Mouse (Mus musculus) ES-Bruce4 (cell line): ENCODE measurements around the gene Tomm7. TPM values are rescaled to one million over a fixed set of nuclear protein-coding genes. Genes with fewer than 3 reads are reported as not detected.

Source experiments
- H3K27ac ChIP-seq: 2 replicates; pipeline ENCODE4 v1.5.1; 2012; ENCODE audit warnings: low read length, inconsistent platforms; ENCODE audit not compliant: insufficient read depth
- H3K27me3 ChIP-seq: 2 replicates; pipeline ENCODE4 v1.6.1; 2012; ENCODE audit warnings: mild to moderate bottlenecking, low read length, inconsistent platforms; ENCODE audit not compliant: control insufficient read depth, poor library complexity, insufficient read depth, severe bottlenecking
- H3K36me3 ChIP-seq: 2 replicates; pipeline ENCODE4 v1.6.1; 2012; ENCODE audit warnings: inconsistent platforms, mild to moderate bottlenecking, low read length, moderate library complexity; ENCODE audit not compliant: control insufficient read depth, poor library complexity, insufficient read depth, severe bottlenecking
- H3K4me1 ChIP-seq: one replicate; pipeline ENCODE4 v1.8.1; 2011; ENCODE audit warnings: low read length; ENCODE audit not compliant: control insufficient read depth, insufficient read depth
- H3K4me3 ChIP-seq: 2 replicates; pipeline ENCODE4 v1.5.1; 2011; ENCODE audit warnings: low read depth, mild to moderate bottlenecking, low read length
- H3K9ac ChIP-seq: 2 replicates; pipeline ENCODE4 v1.6.1; 2012; ENCODE audit warnings: low read depth, mild to moderate bottlenecking, inconsistent platforms; ENCODE audit not compliant: poor library complexity, severe bottlenecking
- H3K9me3 ChIP-seq: replicated peaks from 2 replicates; pipeline ENCODE4 v1.6.1; 2012; ENCODE audit warnings: mild to moderate bottlenecking, low read length, inconsistent platforms; ENCODE audit not compliant: control insufficient read depth, poor library complexity, insufficient read depth, severe bottlenecking
- CTCF ChIP-seq: IDR thresholded peaks from one replicate; pipeline ENCODE4 v1.8.1; 2011; ENCODE audit warnings: low read depth, low read length
- EP300 ChIP-seq: IDR thresholded peaks from 2 replicates; pipeline ENCODE4 v1.6.1; 2011; ENCODE audit warnings: low read depth, low read length; ENCODE audit not compliant: insufficient read depth
- POLR2A ChIP-seq: IDR thresholded peaks from one replicate; pipeline ENCODE4 v1.8.1; 2011; ENCODE audit warnings: low read length; ENCODE audit not compliant: insufficient read depth
- polyA plus RNA-seq: library from polyadenylated mRNA; stranded (reverse); fragments of >200 nt; gene quantifications from 2 replicates; pipeline ENCODE4 v1.2.4, GENCODE M21; 2011; ENCODE audit warnings: low read depth; ENCODE audit not compliant: missing spikeins, insufficient read depth, insufficient read length

Gene Tomm7
- polyA plus RNA-seq, 1 experiment, result 101 TPM

DNA sequence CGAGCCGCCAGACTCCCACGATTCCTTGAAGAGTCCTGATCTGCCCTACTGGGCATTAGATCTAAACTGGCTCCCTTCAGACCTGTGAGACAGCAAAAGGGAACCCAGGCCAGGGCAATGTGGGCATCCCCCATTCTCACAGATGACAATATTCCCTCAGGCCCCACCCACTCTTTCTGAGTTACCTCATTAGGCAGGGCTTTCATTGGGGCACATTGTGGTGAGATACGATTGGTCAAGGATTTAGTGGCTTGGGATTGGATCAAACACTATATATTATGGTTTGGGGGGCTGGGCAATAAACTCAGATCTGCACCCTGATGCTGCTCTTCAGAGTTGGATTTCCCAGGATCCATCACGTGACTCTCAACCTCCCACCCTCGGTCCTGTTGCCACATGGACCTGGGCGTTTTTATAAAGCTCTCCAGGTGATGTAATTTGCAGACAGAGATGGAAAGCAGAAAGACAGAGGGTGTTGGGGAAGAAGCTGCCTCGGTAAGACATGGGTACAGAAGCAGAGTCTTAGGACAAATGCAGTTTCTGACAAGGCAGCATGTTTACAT is 19.7 kb downstream of the Tomm7 start:
- Histone ChIP-seq H3K27ac (no peak overlapping the region), H3K36me3 (no peaks in the 10 kb centered on the region; the same call in 1 of the 2 replicates), H3K4me3 (peak overlapping the region; percentile 13; the same call in 1 of the 2 replicates), H3K9ac (no peak overlapping the region), H3K27me3 (no peaks in the 10 kb centered on the region), H3K4me1 (no peaks in the 10 kb centered on the region), H3K9me3 (no peaks in the 10 kb centered on the region)
- TF ChIP-seq EP300, result no peak
- TF ChIP-seq POLR2A, result no peak
- no peak for TF ChIP-seq CTCF

DNA sequence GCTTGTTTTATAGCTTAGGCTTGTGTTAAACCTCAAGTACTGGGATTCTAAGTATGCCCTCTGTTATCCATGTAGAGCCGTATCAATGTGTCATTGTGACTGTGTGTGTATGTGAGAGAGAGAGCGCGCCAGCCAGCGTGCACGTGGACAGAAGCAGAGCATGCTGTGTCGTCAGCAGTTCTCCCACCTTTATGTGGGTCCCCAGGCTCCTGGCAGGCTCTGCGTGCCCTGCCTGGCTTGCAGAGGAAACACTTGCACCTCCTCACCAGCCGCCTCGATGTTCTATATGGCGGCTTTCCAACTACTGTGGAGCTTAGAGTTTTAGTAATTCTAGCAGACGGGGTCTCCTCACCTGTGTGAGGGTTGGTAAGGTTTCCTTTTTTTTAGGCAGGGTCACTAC is 21.7 kb downstream of the Tomm7 start:
- Histone ChIP-seq H3K9me3 (no peaks in the 10 kb centered on the region), H3K27me3 (no peaks in the 10 kb centered on the region), H3K9ac (no peak overlapping the region), H3K36me3 (peaks cover under 1% of the 10 kb centered on the region; the same call in 1 of the 2 replicates), H3K4me3 (no peak overlapping the region), H3K4me1 (no peaks in the 10 kb centered on the region), H3K27ac (no peak overlapping the region)
- TF ChIP-seq POLR2A (no peak), EP300 (no peak), CTCF (no peak)

- TF ChIP-seq EP300 (no peak), POLR2A (no peak), CTCF (no peak)
- Histone ChIP-seq H3K27ac (no peak overlapping the region), H3K36me3 (peaks cover 6% of the 10 kb centered on the region; the same call in 1 of the 2 replicates), H3K27me3 (no peaks in the 10 kb centered on the region), H3K9ac (no peak overlapping the region), H3K4me1 (no peaks in the 10 kb centered on the region), H3K4me3 (no peak overlapping the region), H3K9me3 (no peaks in the 10 kb centered on the region)
These were observed 27.3 kb downstream of the Tomm7 start for GRCm38 (mm10) chr5:23816681-23817080.

DNA sequence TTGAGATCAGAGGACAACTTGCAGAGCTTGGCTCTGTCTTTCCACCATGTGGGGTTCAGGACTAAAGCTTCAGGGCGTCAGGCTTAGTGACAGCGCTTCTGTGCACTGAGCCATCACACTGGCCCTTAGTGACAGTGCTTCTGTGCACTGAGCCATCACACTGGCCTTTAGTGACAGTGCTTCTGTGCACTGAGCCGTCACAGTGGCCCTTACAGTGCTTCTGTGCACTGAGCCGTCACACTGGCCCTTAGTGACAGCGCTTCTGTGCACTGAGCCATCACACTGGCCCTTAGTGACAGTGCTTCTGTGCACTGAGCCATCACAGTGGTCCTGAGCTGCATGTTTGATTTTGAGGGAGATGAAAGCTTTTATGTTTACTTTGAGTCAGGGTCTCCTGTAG is 29.1 kb downstream of the Tomm7 start:
- Histone ChIP-seq H3K9ac (no peak overlapping the region), H3K27me3 (no peaks in the 10 kb centered on the region), H3K9me3 (no peaks in the 10 kb centered on the region), H3K27ac (no peak overlapping the region), H3K4me3 (no peak overlapping the region), H3K36me3 (peaks cover 8% of the 10 kb centered on the region; the same call in 1 of the 2 replicates), H3K4me1 (no peaks in the 10 kb centered on the region)
- TF ChIP-seq CTCF, result no peak
- no peak for TF ChIP-seq POLR2A
- no peak for TF ChIP-seq EP300

- no peaks in the 10 kb centered on the region for H3K4me1 ChIP-seq
- no peak overlapping the region for H3K9ac ChIP-seq
- TF ChIP-seq POLR2A (no peak), CTCF (no peak), EP300 (no peak)
- H3K9me3 ChIP-seq, result no peaks in the 10 kb centered on the region
- H3K27me3 ChIP-seq, result no peaks in the 10 kb centered on the region
- H3K36me3 ChIP-seq, result no peaks in the 10 kb centered on the region
- H3K27ac ChIP-seq, result no peak overlapping the region
- no peak overlapping the region for H3K4me3 ChIP-seq
These were observed 51.2 kb downstream of the Tomm7 start for GRCm38 (mm10) chr5:23792726-23793125.

DNA sequence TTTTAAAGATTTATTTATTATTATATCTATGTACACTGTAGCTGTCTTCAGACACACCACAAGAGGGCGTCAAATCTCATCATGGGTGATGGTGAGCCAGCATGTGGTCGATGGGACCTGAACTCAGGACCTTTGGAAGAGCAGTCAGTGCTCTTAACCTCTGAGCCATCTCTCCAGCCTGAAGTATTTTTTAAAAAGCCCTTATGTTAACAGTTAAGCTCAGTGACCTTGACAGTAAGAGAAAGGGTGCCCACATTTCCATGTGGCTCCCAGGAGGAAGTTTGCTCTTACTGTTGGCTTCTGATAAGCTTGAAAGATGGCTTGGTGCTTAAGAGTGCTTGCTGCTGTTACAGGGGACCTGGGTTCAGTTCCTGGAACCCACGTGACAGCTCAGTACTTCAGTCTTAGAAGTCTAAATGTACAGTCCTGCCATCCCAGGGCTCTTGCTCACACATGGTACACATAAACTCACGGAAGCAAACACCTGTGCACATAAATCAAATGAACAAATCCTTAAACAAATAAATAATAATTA is 54.8 kb downstream of the Tomm7 start:
- H3K9me3 ChIP-seq, result peaks cover 2% of the 10 kb centered on the region; the same call in 1 of the 2 replicates
- H3K27ac ChIP-seq, result no peak overlapping the region
- no peaks in the 10 kb centered on the region for H3K36me3 ChIP-seq
- TF ChIP-seq EP300 (no peak), POLR2A (no peak), CTCF (no peak)
- no peak overlapping the region for H3K9ac ChIP-seq
- H3K27me3 ChIP-seq, result no peaks in the 10 kb centered on the region
- no peaks in the 10 kb centered on the region for H3K4me1 ChIP-seq
- no peak overlapping the region for H3K4me3 ChIP-seq

Other genes starting within 250 kb of the Tomm7 start
- 64.8 and 71.2 TPM in 2 replicates for gene Srpk2, start 159.5 kb downstream of the Tomm7 start, polyA plus RNA-seq
- gene Pus7, start 60.5 kb downstream of the Tomm7 start, polyA plus RNA-seq, result 62.2 and 68.6 TPM in 2 replicates
- 29.6 and 33.2 TPM in 2 replicates for gene Rint1, start 56.5 kb downstream of the Tomm7 start, polyA plus RNA-seq
- 8.2 and 9.5 TPM in 2 replicates for gene Fam126a, start 186.5 kb upstream of the Tomm7 start, polyA plus RNA-seq